Mouse (Mus musculus) gastrocnemius, postnatal 14 days (tissue): ENCODE data around the gene Polrmt. TPM values are rescaled to one million over a fixed set of nuclear protein-coding genes. Genes with fewer than 3 reads are reported as not detected.

Experiments
- DNase-seq: peaks from one replicate; pipeline ENCODE4 v3.0.0; 2021; ENCODE audit warnings: mixed read lengths
- intact Hi-C: fragments of 180-260 bp; cut with DNase I; formaldehyde crosslinking; loops from one replicate; pipeline ENCODE4 v1.15.1; 2025; ENCODE audit warnings: low total_unique reads
- total RNA-seq, 2 experiments: library from RNA; stranded (reverse); gene quantifications; 2 replicates each; pipeline ENCODE4 v1.2.3; 2021

Polrmt gene
- total RNA-seq, 2 experiments from 2014 or later: 21.5 to 21.6 TPM

GRCm38 (mm10) chr10:79696129-79696651 lies 50.2 kb downstream of the Polrmt start:
- DNase-seq: no peak
- intact Hi-C loops: no loop called here

- peak; percentile 86 for DNase-seq
- intact Hi-C loops: no loop called here
Measured at GRCm38 (mm10) chr10:79695231-79696128, 50.9 kb downstream of the Polrmt start.

GRCm38 (mm10) chr10:79694379-79694655 lies 52.1 kb downstream of the Polrmt start:
- no peak for DNase-seq
- intact Hi-C loops: loop anchor here (5.0 kb wide), 1 partner anchor 93 kb away; no protein-coding TSS in a partner anchor

GRCm38 (mm10) chr10:79693580-79694378 lies 52.6 kb downstream of the Polrmt start:
- no peak for DNase-seq
- intact Hi-C loops: loop anchor here (5.0 kb wide), 1 partner anchor 94 kb away; no protein-coding TSS in a partner anchor

- intact Hi-C loops: loop anchor here (5.0 kb wide), 1 partner anchor 95 kb away; no protein-coding TSS in a partner anchor
- DNase-seq: no peak
Measured at GRCm38 (mm10) chr10:79691986-79692548, 54.3 kb downstream of the Polrmt start.

GRCm38 (mm10) chr10:79689178-79689577 lies 57.2 kb downstream of the Polrmt start:
- DNase-seq: no peak

GRCm38 (mm10) chr10:79688720-79689119 lies 57.7 kb downstream of the Polrmt start, which contains the start of gene Gzmm:
TSS of gene Gzmm (plus strand) at chr10:79689020.
- intact Hi-C loops: no loop called here
- no peak for DNase-seq

More at GRCm38 (mm10) chr10:79689178-79689577, 57.2 kb downstream of the Polrmt start:
- intact Hi-C loops: no loop called here

- DNase-seq: no peak
- intact Hi-C loops: no loop called here
Measured at GRCm38 (mm10) chr10:79687513-79687912, 58.9 kb downstream of the Polrmt start.

GRCm38 (mm10) chr10:79686691-79687090 lies 59.7 kb downstream of the Polrmt start:
- no peak for DNase-seq
- intact Hi-C loops: no loop called here

- DNase-seq: no peak
- intact Hi-C loops: no loop called here
Measured at GRCm38 (mm10) chr10:79686219-79686618, 60.2 kb downstream of the Polrmt start.

Other genes with a start within 250 kb of the Polrmt start
- gene Plpp2, start 212.8 kb downstream of the Polrmt start, total RNA-seq: 1 to 10 TPM; 1.3 to 2.2 TPM
- gene Mier2, start 191.4 kb downstream of the Polrmt start, total RNA-seq: 10 to 100 TPM; 10.3 to 10.6 TPM
- not detected for gene Theg, start 159.2 kb downstream of the Polrmt start, total RNA-seq
- gene C2cd4c, start 132.6 kb downstream of the Polrmt start, total RNA-seq: under 1 TPM; 0.11 to 0.12 TPM
- 1 to 10 TPM; 2.3 to 3.3 TPM for gene Shc2, start 108.7 kb downstream of the Polrmt start, total RNA-seq
- 10 to 100 TPM in 1 of 2 experiments, 1 to 10 TPM in 1; 1.1 to 12.4 TPM for gene Odf3l2, start 100.8 kb downstream of the Polrmt start, total RNA-seq
- not detected for gene Madcam1, start 82.0 kb downstream of the Polrmt start, total RNA-seq
- gene Tpgs1, start 77.2 kb downstream of the Polrmt start, total RNA-seq: 10 to 100 TPM; 22.6 to 24.0 TPM
- gene Cdc34, start 64.4 kb downstream of the Polrmt start, total RNA-seq: 100 to 1,000 TPM; 314 to 321 TPM
- 1 to 10 TPM; 2.3 to 2.9 TPM for gene Gzmm, start 57.6 kb downstream of the Polrmt start, total RNA-seq
- 100 to 1,000 TPM; 496 to 497 TPM for gene Bsg, start 42.1 kb downstream of the Polrmt start, total RNA-seq
- under 1 TPM; 0.42 to 0.78 TPM for gene Hcn2, start 29.9 kb downstream of the Polrmt start, total RNA-seq
- not detected for gene Fgf22, start 8.5 kb upstream of the Polrmt start, total RNA-seq
- 10 to 100 TPM; 25.9 to 30.6 TPM for gene Rnf126, start 20.4 kb upstream of the Polrmt start, total RNA-seq
- 1 to 10 TPM; 1.3 to 2.2 TPM for gene Fstl3, start 30.7 kb upstream of the Polrmt start, total RNA-seq
- gene Prss57, start 44.4 kb upstream of the Polrmt start, total RNA-seq: not detected
- gene Palm, start 47.0 kb upstream of the Polrmt start, total RNA-seq: 10 to 100 TPM; 25.7 to 33.5 TPM
- gene Misp, start 74.4 kb upstream of the Polrmt start, total RNA-seq: under 1 TPM in 1 of 2 experiments, not detected in 1; 0.35 TPM
- gene Ptbp1, start 107.8 kb upstream of the Polrmt start, total RNA-seq: 10 to 100 TPM; 40.3 to 48.1 TPM
- gene Prtn3, start 127.9 kb upstream of the Polrmt start, total RNA-seq: not detected
- under 1 TPM; 0.09 to 0.29 TPM for gene Plppr3, start 128.1 kb upstream of the Polrmt start, total RNA-seq
- not detected for gene Elane, start 139.7 kb upstream of the Polrmt start, total RNA-seq
- 10 to 100 TPM in 1 of 2 experiments, 1 to 10 TPM in 1; 3.6 to 16.6 TPM for gene Cfd, start 144.3 kb upstream of the Polrmt start, total RNA-seq
- gene Med16, start 162.3 kb upstream of the Polrmt start, total RNA-seq: 10 to 100 TPM; 37.7 to 38.1 TPM
- gene Gm26602, start 164.3 kb upstream of the Polrmt start, total RNA-seq: not detected
- under 1 TPM; 0.27 to 0.44 TPM for gene Kiss1r, start 170.4 kb upstream of the Polrmt start, total RNA-seq
- gene R3hdm4, start 174.6 kb upstream of the Polrmt start, total RNA-seq: 100 to 1,000 TPM in 1 of 2 experiments, 10 to 100 TPM in 1; 98.8 to 106 TPM
- gene Arid3a, start 180.5 kb upstream of the Polrmt start, total RNA-seq: 1 to 10 TPM; 2.4 to 2.7 TPM
- 10 to 100 TPM; 18.7 to 23.0 TPM for gene Wdr18, start 213.6 kb upstream of the Polrmt start, total RNA-seq
- under 1 TPM; 0.11 to 0.25 TPM for gene Grin3b, start 224.1 kb upstream of the Polrmt start, total RNA-seq
- 10 to 100 TPM; 76.2 to 84.5 TPM for gene Tmem259, start 237.7 kb upstream of the Polrmt start, total RNA-seq
- 10 to 100 TPM; 19.2 to 24.8 TPM for gene Cnn2, start 242.0 kb upstream of the Polrmt start, total RNA-seq
- 1 to 10 TPM; 4.2 TPM for gene Abca7, start 249.9 kb upstream of the Polrmt start, total RNA-seq